In the genomic region with DNA sequence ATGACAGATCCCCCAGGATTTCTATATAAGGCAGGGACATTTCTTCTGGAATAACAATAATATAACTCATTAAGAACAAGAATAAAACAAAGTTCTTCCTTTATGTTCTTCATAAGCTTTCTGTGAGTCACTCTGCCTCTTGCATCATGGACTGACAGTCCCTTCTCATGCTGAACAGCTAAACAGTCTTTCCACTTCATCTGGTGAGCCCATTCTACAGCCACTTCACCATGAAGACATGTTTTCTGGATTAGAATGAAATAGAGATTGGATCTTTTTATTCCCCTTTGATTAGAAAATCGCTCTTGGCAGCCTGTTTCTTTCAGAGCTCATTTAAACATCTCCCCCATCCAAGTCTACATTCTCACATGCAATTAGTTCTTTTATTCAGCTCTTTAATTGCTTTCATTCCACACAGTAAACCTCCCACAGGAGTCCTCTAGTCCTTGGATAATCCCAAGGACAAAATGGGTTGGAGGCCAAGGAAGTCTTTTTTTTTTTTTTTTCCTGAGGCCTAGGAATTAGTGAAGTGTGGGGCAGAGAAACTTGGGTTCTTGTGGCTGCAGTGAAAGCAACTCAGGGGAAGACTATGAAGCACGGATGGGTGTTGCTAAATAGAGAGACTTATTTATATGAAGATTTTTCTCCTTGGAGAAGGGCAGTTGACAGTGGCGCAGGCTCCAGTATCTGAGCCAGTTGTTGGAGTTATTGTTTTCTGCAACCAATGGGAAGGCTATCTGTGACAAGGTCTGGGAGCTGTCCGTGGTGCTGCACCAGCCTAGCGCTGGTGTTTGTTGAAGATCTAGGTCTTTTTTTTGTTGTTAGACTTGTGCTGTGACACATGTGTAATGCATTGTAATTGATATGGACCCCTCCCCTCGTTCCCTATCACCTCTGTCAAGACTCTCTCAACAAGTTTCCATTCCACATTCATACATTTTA, we compare ENCODE assay signal across 8 mouse cellular contexts.
A peak's percentile ranks its signal among the peaks of the same experiment; 100 is the strongest.
DNase-seq lines count a peak whose midpoint lies in the region; ATAC-seq lines count a peak whose summit lies in the region.

No protein-coding gene starts in this region.

- peak; percentile 57 for DNase-seq in kidney, postnatal 14 days
- peak; percentile 80 for DNase-seq in ZHBTc4 (ENCODE audit: low read depth, low spot score)
- peak; percentile 68 for DNase-seq in ovary, postnatal 36 days (ENCODE audit: low spot score)
- DNase-seq in left cerebral cortex, postnatal 36 days (ENCODE audit: low spot score in 2 of 2), result no peak
- no peak for DNase-seq in spleen, postnatal 4 days (ENCODE audit: low spot score in 2 of 2)
- no peak for DNase-seq in cerebellum, adult 9-10 months

- no peaks in the 10 kb centered on the region for H3K4me1 ChIP-seq in kidney, embryonic 14.5 days (ENCODE audit: control insufficient read depth, insufficient read depth, low read length)
- no peaks in the 10 kb centered on the region for H3K4me1 ChIP-seq in forebrain, embryonic 16.5 days (replicated peaks; ENCODE audit: control insufficient read depth, insufficient read depth, low read length)

- H3K9ac ChIP-seq in kidney, embryonic 14.5 days (ENCODE audit: low read depth, low read length), result no peak overlapping the region
- H3K9ac ChIP-seq in forebrain, embryonic 16.5 days (replicated peaks; ENCODE audit: low read depth, low read length), result no peak overlapping the region

- no peak for ATAC-seq in kidney, embryonic 14.5 days (ENCODE audit: low FRiP score, low TSS enrichment)
- ATAC-seq in forebrain, embryonic 16.5 days, result peak; percentile 88

- no peaks in the 10 kb centered on the region for H3K36me3 ChIP-seq in kidney, embryonic 14.5 days (ENCODE audit: control insufficient read depth, insufficient read depth, low read length)
- H3K36me3 ChIP-seq in forebrain, embryonic 16.5 days (ENCODE audit: control insufficient read depth, insufficient read depth), result no peaks in the 10 kb centered on the region

- no peak overlapping the region for H3K4me2 ChIP-seq in kidney, embryonic 14.5 days (replicated peaks; ENCODE audit: low read depth, low read length)
- H3K4me2 ChIP-seq in forebrain, embryonic 16.5 days (ENCODE audit: low read length), result no peak overlapping the region

- no peak overlapping the region for H3K4me3 ChIP-seq in kidney, embryonic 14.5 days (ENCODE audit: low read length)
- no peak overlapping the region for H3K4me3 ChIP-seq in forebrain, embryonic 16.5 days (replicated peaks; ENCODE audit: low read length)

- H3K9me3 ChIP-seq in kidney, embryonic 14.5 days (ENCODE audit: control insufficient read depth, low read length), result no peaks in the 10 kb centered on the region
- no peaks in the 10 kb centered on the region for H3K9me3 ChIP-seq in forebrain, embryonic 16.5 days (ENCODE audit: control insufficient read depth, low read length)

- H3K27ac ChIP-seq in kidney, embryonic 14.5 days (ENCODE audit: low read depth, low read length), result no peak overlapping the region
- no peak overlapping the region for H3K27ac ChIP-seq in forebrain, embryonic 16.5 days (ENCODE audit: low read length)

- 24% methylated on average over 6 of the region's 6 CpGs for WGBS in kidney, embryonic 14.5 days
- 7% methylated on average over 6 of the region's 6 CpGs for WGBS in forebrain, embryonic 16.5 days

- no peaks in the 10 kb centered on the region for H3K27me3 ChIP-seq in kidney, embryonic 14.5 days (ENCODE audit: control insufficient read depth, insufficient read depth, low read length)
- peaks cover 6% of the 10 kb centered on the region; the same call in 1 of the 2 replicates for H3K27me3 ChIP-seq in forebrain, embryonic 16.5 days (replicated peaks; ENCODE audit: control insufficient read depth, insufficient read depth, low read length)

- intact Hi-C loops in left cerebral cortex, postnatal 36 days (cut with DNase I), result no loop called here

Comparison
In these comparisons a context has a peak if more than half of its experiments do, and no peak if none do; other contexts are left out.
1. DNase-seq: peak in kidney, postnatal 14 days (single experiment), ZHBTc4 (single experiment) and ovary, postnatal 36 days (single experiment); none in left cerebral cortex, postnatal 36 days (0 of 2), spleen, postnatal 4 days (0 of 2) and cerebellum, adult 9-10 months (single experiment).